Mouse (Mus musculus) kidney, postnatal 0 days (tissue): ENCODE measurements around the gene Rbm17. TPM values are rescaled to one million over a fixed set of nuclear protein-coding genes. Genes with fewer than 3 reads are reported as not detected.

ENCODE experiments used
- ATAC-seq: fragments of 200-750 bp; cut with Nextera tagmentation; replicated peaks from 2 replicates; pipeline ENCODE4 v1.8.0; 2017; ENCODE audit warnings: low read depth, moderate number of reproducible peaks, moderate TSS enrichment, moderate library complexity; ENCODE audit not compliant: low FRiP score
- DNase-seq: peaks from one replicate; pipeline ENCODE4 v3.0.0-alpha.2; 2016; ENCODE audit warnings: low spot score
- H3K27ac ChIP-seq: fragments of 300-500 bp; sonication (generic); 2 replicates; pipeline ENCODE4 v1.5.1; 2014; ENCODE audit warnings: mild to moderate bottlenecking
- H3K27me3 ChIP-seq: fragments of 300-500 bp; sonication (generic); 2 replicates; pipeline ENCODE4 v1.6.1; 2014; ENCODE audit warnings: low read length, mixed read lengths; ENCODE audit not compliant: insufficient read depth
- H3K36me3 ChIP-seq: fragments of 300-500 bp; sonication (generic); 2 replicates; pipeline ENCODE4 v1.6.1; 2014; ENCODE audit warnings: low read length, mixed read lengths; ENCODE audit not compliant: insufficient read depth
- H3K4me1 ChIP-seq: fragments of 300-500 bp; sonication (generic); replicated peaks from 2 replicates; pipeline ENCODE4 v1.6.1; 2014; ENCODE audit warnings: antibody characterized with exemption, low read length, mixed read lengths; ENCODE audit not compliant: insufficient read depth
- H3K4me2 ChIP-seq: fragments of 300-500 bp; sonication (generic); 2 replicates; pipeline ENCODE4 v1.6.1; 2014; ENCODE audit warnings: mild to moderate bottlenecking, low read length, moderate library complexity, mixed read lengths
- H3K4me3 ChIP-seq: fragments of 300-500 bp; sonication (generic); replicated peaks from 2 replicates; pipeline ENCODE4 v1.5.1; 2014; ENCODE audit warnings: low read depth, low read length
- H3K9ac ChIP-seq: fragments of 300-500 bp; sonication (generic); 2 replicates; pipeline ENCODE4 v1.6.1; 2014; ENCODE audit warnings: low read depth, low read length
- H3K9me3 ChIP-seq: fragments of 300-500 bp; sonication (generic); replicated peaks from 2 replicates; pipeline ENCODE4 v1.6.1; 2016; ENCODE audit warnings: low read length, inconsistent platforms, mixed read lengths
- CTCF ChIP-seq: IDR thresholded peaks from 2 replicates; pipeline ENCODE4 v1.5.1; 2016; ENCODE audit warnings: antibody characterized with exemption, low read depth, mild to moderate bottlenecking, moderate library complexity
- WGBS: fragments of 180-500 bp; shearing (Covaris S2); extraction: QIAGEN DNeasy Blood & Tissue Kit; methylation state at CpG from one replicate; pipeline ENCODE4 v1.1.7; 2014; 5-methylcytosine and 5-hydroxymethylcytosine counted together
- polyA plus RNA-seq: library from polyadenylated mRNA; unstranded; fragments of >200 nt; fragmentation: Nextera tagmentation; extraction: Ambion mirVana; gene quantifications from 2 replicates; pipeline ENCODE4 v1.2.1, GENCODE M21; 2015

Rbm17 gene
- polyA plus RNA-seq, 1 experiment from 2014 or later: 110 TPM

DNA sequence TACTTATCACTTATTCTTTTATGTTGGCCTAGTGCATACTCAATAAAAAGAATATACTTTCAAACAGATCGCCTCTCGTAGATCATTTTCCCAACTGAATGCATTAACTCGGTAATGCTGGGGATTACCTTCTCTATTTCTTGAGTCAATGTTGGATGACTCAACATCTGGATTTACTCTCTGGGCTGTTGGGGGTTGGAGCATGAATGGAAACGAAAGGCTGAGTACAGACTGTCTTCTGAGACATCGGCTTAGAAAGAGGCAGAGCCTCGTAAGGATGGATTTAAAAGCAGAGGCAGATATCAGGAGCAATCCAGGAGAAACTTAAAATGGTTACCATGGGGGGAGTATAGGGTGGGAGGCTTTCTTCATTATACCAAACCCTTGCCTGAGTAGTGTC is 25.8 kb downstream of the Rbm17 start:
- Histone ChIP-seq H3K9me3 (no peaks in the 10 kb centered on the region), H3K36me3 (no peaks in the 10 kb centered on the region), H3K4me2 (no peak overlapping the region), H3K4me3 (no peak overlapping the region), H3K27me3 (no peaks in the 10 kb centered on the region), H3K27ac (no peak overlapping the region), H3K4me1 (no peaks in the 10 kb centered on the region), H3K9ac (no peak overlapping the region)
- 81% methylated on average over 6 of the region's 6 CpGs for WGBS
- TF ChIP-seq CTCF: no peak
- no peak for ATAC-seq
- no peak for DNase-seq

- no peak overlapping the region for H3K4me3 ChIP-seq
- H3K4me1 ChIP-seq: no peaks in the 10 kb centered on the region
- DNase-seq (no peak), ATAC-seq (no peak)
- no peak for TF ChIP-seq CTCF
- no peaks in the 10 kb centered on the region for H3K36me3 ChIP-seq
- H3K27ac ChIP-seq: no peak overlapping the region
- no peaks in the 10 kb centered on the region for H3K9me3 ChIP-seq
- 96% methylated on average over 1 of the region's 1 CpGs for WGBS
- H3K4me2 ChIP-seq: no peak overlapping the region
- no peak overlapping the region for H3K9ac ChIP-seq
- H3K27me3 ChIP-seq: no peaks in the 10 kb centered on the region
Measured at GRCm38 (mm10) chr2:11573684-11574083, 30.3 kb downstream of the Rbm17 start.

GRCm38 (mm10) chr2:11571004-11571535 is 32.9 kb downstream of the Rbm17 start:
- H3K4me3 ChIP-seq: no peak overlapping the region
- H3K36me3 ChIP-seq: no peaks in the 10 kb centered on the region
- DNase-seq (no peak), ATAC-seq (no peak)
- no peaks in the 10 kb centered on the region for H3K9me3 ChIP-seq
- no peak overlapping the region for H3K9ac ChIP-seq
- 51% methylated on average over 6 of the region's 6 CpGs for WGBS
- no peaks in the 10 kb centered on the region for H3K4me1 ChIP-seq
- H3K27me3 ChIP-seq: no peaks in the 10 kb centered on the region
- no peak overlapping the region for H3K27ac ChIP-seq
- TF ChIP-seq CTCF: no peak
- no peak overlapping the region for H3K4me2 ChIP-seq

DNA sequence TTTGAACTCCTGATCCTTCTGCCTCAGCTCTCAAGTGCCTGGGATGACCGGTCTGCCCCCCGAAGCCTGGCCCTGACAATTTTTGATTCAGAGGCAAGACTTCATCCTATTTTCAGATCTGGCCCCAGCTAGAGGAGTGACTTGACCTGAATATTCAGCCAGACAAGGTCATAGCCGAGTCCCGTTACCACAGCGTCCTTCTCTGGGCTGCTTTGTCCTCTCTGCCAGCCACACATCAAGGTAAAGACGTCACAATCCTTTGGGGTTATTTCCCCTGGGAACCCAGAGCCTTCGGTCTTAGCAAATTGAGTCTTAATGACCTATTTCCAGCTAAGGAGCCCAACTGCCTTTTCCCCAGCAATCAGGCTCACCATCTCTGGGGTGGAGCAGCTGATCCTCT is 35.5 kb downstream of the Rbm17 start:
- Histone ChIP-seq H3K36me3 (no peaks in the 10 kb centered on the region), H3K27me3 (no peaks in the 10 kb centered on the region), H3K27ac (no peak overlapping the region), H3K4me2 (no peak overlapping the region), H3K9me3 (no peaks in the 10 kb centered on the region), H3K4me1 (no peaks in the 10 kb centered on the region), H3K9ac (no peak overlapping the region), H3K4me3 (no peak overlapping the region)
- TF ChIP-seq CTCF: no peak
- DNase-seq (no peak), ATAC-seq (no peak)
- WGBS: 79% methylated on average over 7 of the region's 7 CpGs

DNA sequence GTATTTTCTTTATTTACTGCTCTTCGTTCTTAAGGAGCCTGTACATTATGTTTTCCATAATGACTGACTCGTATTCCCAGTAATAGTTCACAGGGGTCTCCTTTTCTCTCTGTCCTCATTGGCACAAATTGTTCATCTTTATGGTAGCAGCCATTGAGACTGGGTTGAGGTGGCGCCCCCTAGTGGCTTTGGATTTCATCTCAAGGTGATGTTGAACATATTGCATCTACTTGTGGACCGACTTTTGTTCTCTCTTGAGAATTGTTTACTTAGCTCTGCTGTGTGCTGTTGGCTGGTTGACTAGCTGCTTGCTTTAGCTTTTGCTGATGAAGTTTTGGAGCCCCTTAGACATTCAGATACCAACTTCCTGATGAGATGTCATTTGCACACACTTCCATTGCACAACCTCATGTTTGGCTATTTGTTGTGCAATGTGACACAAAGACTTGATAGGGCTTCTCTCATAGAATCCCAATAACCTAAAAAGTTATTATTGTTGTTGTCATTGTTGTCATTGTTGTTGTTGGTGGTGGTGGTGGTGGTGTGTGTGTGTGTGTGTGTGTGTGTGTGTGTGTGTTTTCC is 36.1 kb downstream of the Rbm17 start:
- WGBS: 62% methylated on average over 4 of the region's 4 CpGs
- no peaks in the 10 kb centered on the region for H3K36me3 ChIP-seq
- H3K4me3 ChIP-seq: no peak overlapping the region
- no peaks in the 10 kb centered on the region for H3K27me3 ChIP-seq
- DNase-seq (no peak), ATAC-seq (no peak)
- no peak overlapping the region for H3K27ac ChIP-seq
- no peak overlapping the region for H3K4me2 ChIP-seq
- no peaks in the 10 kb centered on the region for H3K4me1 ChIP-seq
- TF ChIP-seq CTCF: peak; percentile 61
- no peaks in the 10 kb centered on the region for H3K9me3 ChIP-seq
- H3K9ac ChIP-seq: no peak overlapping the region

DNA sequence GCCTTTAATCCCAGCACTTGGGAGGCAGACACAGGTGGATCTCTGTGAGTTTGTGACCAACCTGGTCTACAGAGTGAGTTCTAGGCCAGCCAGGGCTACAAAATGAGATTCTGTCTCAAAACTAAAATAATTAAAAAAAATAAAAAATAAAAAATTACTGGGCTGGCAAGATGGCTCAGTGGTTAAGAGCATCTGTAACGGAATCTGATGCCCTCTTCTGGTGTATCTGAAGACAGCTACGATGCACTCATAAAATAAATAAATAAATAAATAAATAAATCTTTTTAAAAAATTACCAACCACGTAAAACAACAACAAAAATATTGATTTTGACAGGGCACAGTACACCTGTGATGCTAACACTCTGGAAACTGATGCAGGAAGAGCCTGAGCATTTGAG is 37.1 kb downstream of the Rbm17 start:
- Histone ChIP-seq H3K9me3 (no peaks in the 10 kb centered on the region), H3K9ac (no peak overlapping the region), H3K27me3 (no peaks in the 10 kb centered on the region), H3K27ac (no peak overlapping the region), H3K4me3 (no peak overlapping the region), H3K4me2 (no peak overlapping the region), H3K4me1 (no peaks in the 10 kb centered on the region), H3K36me3 (no peaks in the 10 kb centered on the region)
- 0 out of 2 replicates have a peak, but pooled peaks have one; percentile 2 for TF ChIP-seq CTCF
- no peak for ATAC-seq
- WGBS: 82% methylated on average over 3 of the region's 3 CpGs
- no peak for DNase-seq

- ATAC-seq (no peak), DNase-seq (no peak)
- Histone ChIP-seq H3K4me3 (no peak overlapping the region), H3K27me3 (no peaks in the 10 kb centered on the region), H3K36me3 (no peaks in the 10 kb centered on the region), H3K9me3 (no peaks in the 10 kb centered on the region), H3K4me1 (no peaks in the 10 kb centered on the region), H3K27ac (no peak overlapping the region), H3K9ac (no peak overlapping the region), H3K4me2 (no peak overlapping the region)
- no peak for TF ChIP-seq CTCF
- 60% methylated on average over 7 of the region's 7 CpGs for WGBS
Measured at GRCm38 (mm10) chr2:11566241-11566640, 37.7 kb downstream of the Rbm17 start.
